Mouse (Mus musculus) kidney, postnatal 0 days (tissue): ENCODE measurements around the gene Alox15. TPM values are rescaled to one million over a fixed set of nuclear protein-coding genes. Genes with fewer than 3 reads are reported as not detected.
A peak's percentile ranks its signal among the peaks of the same experiment; 100 is the strongest.
"Not testable (repeated sequence)": the region's sequence is repeated elsewhere in the genome, so short reads cannot be mapped to it uniquely, and the experiment has no call there.

Experiments used
- ATAC-seq: fragments of 200-750 bp; cut with Nextera tagmentation; replicated peaks from 2 replicates; pipeline ENCODE4 v1.8.0; 2017; ENCODE audit warnings: low read depth, moderate number of reproducible peaks, moderate TSS enrichment, moderate library complexity; ENCODE audit not compliant: low FRiP score
- DNase-seq: peaks from one replicate; pipeline ENCODE4 v3.0.0-alpha.2; 2016; ENCODE audit warnings: low spot score
- H3K27ac ChIP-seq: fragments of 300-500 bp; sonication (generic); 2 replicates; pipeline ENCODE4 v1.5.1; 2014; ENCODE audit warnings: mild to moderate bottlenecking
- H3K27me3 ChIP-seq: fragments of 300-500 bp; sonication (generic); 2 replicates; pipeline ENCODE4 v1.6.1; 2014; ENCODE audit warnings: low read length, mixed read lengths; ENCODE audit not compliant: insufficient read depth
- H3K36me3 ChIP-seq: fragments of 300-500 bp; sonication (generic); 2 replicates; pipeline ENCODE4 v1.6.1; 2014; ENCODE audit warnings: low read length, mixed read lengths; ENCODE audit not compliant: insufficient read depth
- H3K4me1 ChIP-seq: fragments of 300-500 bp; sonication (generic); replicated peaks from 2 replicates; pipeline ENCODE4 v1.6.1; 2014; ENCODE audit warnings: antibody characterized with exemption, low read length, mixed read lengths; ENCODE audit not compliant: insufficient read depth
- H3K4me2 ChIP-seq: fragments of 300-500 bp; sonication (generic); 2 replicates; pipeline ENCODE4 v1.6.1; 2014; ENCODE audit warnings: mild to moderate bottlenecking, low read length, moderate library complexity, mixed read lengths
- H3K4me3 ChIP-seq: fragments of 300-500 bp; sonication (generic); replicated peaks from 2 replicates; pipeline ENCODE4 v1.5.1; 2014; ENCODE audit warnings: low read depth, low read length
- H3K9ac ChIP-seq: fragments of 300-500 bp; sonication (generic); 2 replicates; pipeline ENCODE4 v1.6.1; 2014; ENCODE audit warnings: low read depth, low read length
- H3K9me3 ChIP-seq: fragments of 300-500 bp; sonication (generic); replicated peaks from 2 replicates; pipeline ENCODE4 v1.6.1; 2016; ENCODE audit warnings: low read length, inconsistent platforms, mixed read lengths
- CTCF ChIP-seq: IDR thresholded peaks from 2 replicates; pipeline ENCODE4 v1.5.1; 2016; ENCODE audit warnings: antibody characterized with exemption, low read depth, mild to moderate bottlenecking, moderate library complexity
- WGBS: fragments of 180-500 bp; shearing (Covaris S2); extraction: QIAGEN DNeasy Blood & Tissue Kit; methylation state at CpG from one replicate; pipeline ENCODE4 v1.1.7; 2014; 5-methylcytosine and 5-hydroxymethylcytosine counted together
- polyA plus RNA-seq: library from polyadenylated mRNA; unstranded; fragments of >200 nt; fragmentation: Nextera tagmentation; extraction: Ambion mirVana; gene quantifications from 2 replicates; pipeline ENCODE4 v1.2.1, GENCODE M21; 2015

The Alox15 gene
- polyA plus RNA-seq, 1 experiment from 2014 or later, result 2.4 TPM

DNA sequence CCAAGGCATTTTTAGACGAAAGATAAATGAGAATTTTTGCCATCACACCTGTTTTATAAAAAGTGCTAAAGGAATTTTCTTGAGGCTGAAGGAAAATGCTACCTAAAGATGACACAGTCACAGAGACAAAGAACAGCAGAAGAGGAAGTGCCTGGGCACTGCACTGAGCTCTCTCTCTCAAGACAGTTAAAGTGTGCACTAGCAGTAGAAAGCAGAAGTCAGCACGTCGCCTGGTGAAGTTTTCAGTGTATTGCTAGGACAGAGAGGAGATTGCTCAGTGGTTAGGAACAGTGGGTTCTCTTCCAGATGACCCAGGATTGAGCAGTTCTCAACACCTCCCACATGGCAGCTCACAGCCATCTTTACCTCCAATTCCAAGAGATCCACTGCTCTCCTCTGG, 22.5 kb upstream of the Alox15 start:
- Histone ChIP-seq H3K27ac (no peak overlapping the region), H3K4me1 (no peaks in the 10 kb centered on the region), H3K36me3 (no peaks in the 10 kb centered on the region), H3K9me3 (no peaks in the 10 kb centered on the region), H3K4me3 (no peak overlapping the region), H3K4me2 (no peak overlapping the region), H3K9ac (no peak overlapping the region), H3K27me3 (no peaks in the 10 kb centered on the region)
- ATAC-seq (no peak), DNase-seq (no peak)
- no peak for TF ChIP-seq CTCF
- 82% methylated on average over 3 of the region's 3 CpGs for WGBS

DNA sequence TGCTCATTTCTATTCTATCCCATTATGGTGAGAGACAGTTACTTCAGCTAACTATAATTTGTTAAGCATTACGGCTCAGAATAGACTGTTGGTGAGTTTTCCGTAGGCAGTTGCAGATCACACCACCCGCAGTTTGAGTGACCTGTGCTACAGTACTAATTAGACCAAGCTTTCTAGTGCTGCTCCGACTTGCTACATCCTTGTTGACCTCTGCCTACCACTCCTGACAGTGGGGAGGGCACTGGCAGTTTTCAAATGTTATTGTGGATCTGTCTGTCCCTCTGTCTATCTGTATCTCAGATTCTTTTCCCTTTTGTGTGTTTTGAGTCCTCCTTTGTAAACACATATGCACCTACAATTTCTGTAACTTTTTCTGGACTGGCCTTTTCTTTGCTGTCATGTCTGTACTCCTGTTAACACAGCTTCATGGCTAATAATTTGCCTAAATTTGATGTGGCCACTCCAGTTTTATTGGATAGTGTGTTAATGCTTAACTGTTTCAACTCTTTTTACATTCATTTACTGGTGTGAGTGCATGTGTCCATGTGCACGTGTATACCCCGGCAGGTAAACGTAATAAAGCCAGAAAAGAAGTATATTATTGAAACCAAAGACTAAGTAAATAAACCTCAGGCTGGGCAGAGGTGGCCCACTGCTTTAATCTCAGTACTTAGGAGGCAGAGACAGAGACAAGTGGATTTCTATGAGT, 21.2 kb upstream of the Alox15 start:
- Histone ChIP-seq H3K36me3 (no peaks in the 10 kb centered on the region), H3K9ac (no peak overlapping the region), H3K4me3 (no peak overlapping the region), H3K9me3 (no peaks in the 10 kb centered on the region), H3K4me1 (no peaks in the 10 kb centered on the region), H3K4me2 (no peak overlapping the region), H3K27ac (0 out of 2 replicates have a peak overlapping the region, but pooled peaks have one; percentile 26), H3K27me3 (no peaks in the 10 kb centered on the region)
- WGBS, result 43% methylated on average over 7 of the region's 7 CpGs
- no peak for TF ChIP-seq CTCF
- ATAC-seq (peak; percentile 49), DNase-seq (no peak)

- no peaks in the 10 kb centered on the region for H3K36me3 ChIP-seq
- no peaks in the 10 kb centered on the region for H3K4me1 ChIP-seq
- DNase-seq (no peak), ATAC-seq (no peak)
- no peak overlapping the region for H3K4me2 ChIP-seq
- H3K9me3 ChIP-seq, result no peaks in the 10 kb centered on the region
- TF ChIP-seq CTCF, result no peak
- H3K27me3 ChIP-seq, result no peaks in the 10 kb centered on the region
- H3K27ac ChIP-seq, result no peak overlapping the region
- H3K9ac ChIP-seq, result no peak overlapping the region
- H3K4me3 ChIP-seq, result no peak overlapping the region
Measured at GRCm38 (mm10) chr11:70372396-70372795, 20.6 kb upstream of the Alox15 start.

DNA sequence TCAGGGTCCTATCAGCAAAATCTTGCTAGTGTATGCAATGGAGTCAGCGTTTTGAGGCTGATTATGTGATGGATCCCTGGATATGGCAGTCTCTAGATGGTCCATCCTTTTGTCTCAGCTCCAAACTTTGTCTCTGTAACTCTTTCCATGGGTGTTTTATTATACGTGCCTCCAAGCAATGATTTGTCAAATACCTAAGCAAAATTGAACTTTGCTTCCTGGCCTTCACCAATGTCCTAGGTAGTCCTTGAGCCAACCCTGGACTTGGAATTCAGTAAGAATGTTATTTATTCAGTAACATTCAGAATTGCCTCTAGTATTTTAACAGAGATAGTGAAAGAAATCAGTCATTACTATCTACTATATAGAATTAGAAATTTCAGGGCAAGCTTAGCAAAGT, 16.8 kb upstream of the Alox15 start:
- H3K9me3 ChIP-seq, H3K4me3 ChIP-seq, H3K36me3 ChIP-seq, H3K9ac ChIP-seq, H3K4me2 ChIP-seq, ATAC-seq, H3K27me3 ChIP-seq, DNase-seq, H3K27ac ChIP-seq, H3K4me1 ChIP-seq: not testable (repeated sequence)
- 73% methylated on average over 2 of the region's 2 CpGs for WGBS

GRCm38 (mm10) chr11:70367701-70368100, 15.9 kb upstream of the Alox15 start:
- not testable (repeated sequence) for H3K27me3 ChIP-seq, DNase-seq, H3K9me3 ChIP-seq, ATAC-seq, H3K36me3 ChIP-seq, H3K4me1 ChIP-seq, H3K4me3 ChIP-seq, H3K4me2 ChIP-seq, H3K9ac ChIP-seq, H3K27ac ChIP-seq
- 77% methylated on average over 6 of the region's 6 CpGs for WGBS

- 67% methylated on average over 9 of the region's 9 CpGs for WGBS
- no peak overlapping the region for H3K9ac ChIP-seq
- no peak overlapping the region for H3K27ac ChIP-seq
- H3K9me3 ChIP-seq, result no peaks in the 10 kb centered on the region
- DNase-seq (no peak), ATAC-seq (no peak)
- H3K36me3 ChIP-seq, result no peaks in the 10 kb centered on the region
- H3K4me2 ChIP-seq, result no peak overlapping the region
- TF ChIP-seq CTCF, result no peak
- H3K4me3 ChIP-seq, result no peak overlapping the region
- H3K4me1 ChIP-seq, result no peaks in the 10 kb centered on the region
- H3K27me3 ChIP-seq, result peaks cover 30% of the 10 kb centered on the region; the same call in 1 of the 2 replicates
Measured at GRCm38 (mm10) chr11:70348630-70349029, 3.2 kb downstream of the Alox15 start.

DNA sequence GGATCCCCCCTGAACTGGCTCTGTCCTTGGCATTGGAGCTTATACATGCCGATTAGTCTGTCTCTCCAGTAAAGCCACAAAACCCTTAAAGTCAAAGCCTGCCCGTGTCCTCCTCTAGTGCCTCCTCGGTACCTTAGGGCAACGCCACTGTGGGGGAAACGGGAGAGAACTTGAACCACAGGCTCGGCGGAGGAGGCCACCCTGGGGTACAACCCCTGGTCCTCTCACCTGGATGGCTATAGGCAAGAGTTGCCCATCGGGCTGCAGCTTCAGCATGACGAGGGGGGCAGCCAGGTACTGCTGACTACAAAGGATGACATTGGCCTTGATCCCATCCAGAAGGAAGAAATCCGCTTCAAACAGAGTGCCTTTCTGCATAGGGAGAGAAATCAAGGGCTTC, 4.0 kb downstream of the Alox15 start:
- ATAC-seq (no peak), DNase-seq (no peak)
- Histone ChIP-seq H3K27ac (no peak overlapping the region), H3K9me3 (no peaks in the 10 kb centered on the region), H3K27me3 (peaks cover 27% of the 10 kb centered on the region; the same call in 1 of the 2 replicates), H3K4me1 (no peaks in the 10 kb centered on the region), H3K36me3 (no peaks in the 10 kb centered on the region), H3K9ac (no peak overlapping the region), H3K4me2 (no peak overlapping the region), H3K4me3 (no peak overlapping the region)
- WGBS, result 82% methylated on average over 10 of the region's 10 CpGs
- TF ChIP-seq CTCF, result no peak
